Mouse (Mus musculus) bone marrow macrophage, adult 2 months (primary cell): ENCODE data around the gene Magoh.

Source experiments
- CTCF ChIP-seq: IDR thresholded peaks from 2 replicates; pipeline ENCODE4 v1.5.1; 2012; ENCODE audit warnings: low read depth, mild to moderate bottlenecking, low read length, moderate library complexity
- POLR2A ChIP-seq: IDR thresholded peaks from 2 replicates; pipeline ENCODE4 v1.6.1; 2012; ENCODE audit warnings: mild to moderate bottlenecking, low read depth, low read length, borderline replicate concordance

- no peak for TF ChIP-seq CTCF
- TF ChIP-seq POLR2A: no peak
Measured at GRCm38 (mm10) chr4:107836758-107837157, 42.8 kb upstream of the Magoh start.
